Mouse (Mus musculus): ENCODE results near the gene Rnf152. TPM values are rescaled to one million over a fixed set of nuclear protein-coding genes. Genes with fewer than 3 reads are reported as not detected.

The Rnf152 gene
- polyA plus RNA-seq (2014; fragmentation: Nextera tagmentation; extraction: Ambion mirVana): 0.20 and 0.27 TPM in 2 replicates

GRCm38 (mm10) chr1:105356291-105357011, at the start of gene Rnf152:
TSS of gene Rnf152 (minus strand) at chr1:105356710.
- H3K9me3 ChIP-seq (replicated peaks; ENCODE audit: control insufficient read depth, low read length): no peaks in the 10 kb centered on the region
- H3K27ac ChIP-seq (ENCODE audit: low read depth, low read length): no peak within 1 kb of the TSS
- H3K4me1 ChIP-seq (ENCODE audit: control insufficient read depth, insufficient read depth, low read length): 0 out of 2 replicates have a peak, but pooled peaks cover 2% of the 10 kb centered on the region
- H3K27me3 ChIP-seq (ENCODE audit: control insufficient read depth, insufficient read depth, low read length): peaks cover 6% of the 10 kb centered on the region
- peak within 1 kb of the TSS; percentile 69 for H3K9ac ChIP-seq (ENCODE audit: low read depth, low read length)
- no peaks in the 10 kb centered on the region for H3K36me3 ChIP-seq (ENCODE audit: control insufficient read depth, insufficient read depth, low read length)
- peak within 1 kb of the TSS; percentile 69 for H3K4me3 ChIP-seq (ENCODE audit: low read depth, low read length)
- ATAC-seq (replicated peaks; ENCODE audit: insufficient number of reproducible peaks, low FRiP score, low TSS enrichment): peak; percentile 58; the same call in 1 of the 2 replicates
- WGBS (ENCODE audit: insufficient replicate concordance): under 1% methylated on average over 52 of the region's 58 CpGs
- peak within 1 kb of the TSS; percentile 95 for H3K4me2 ChIP-seq

GRCm38 (mm10) chr1:105402853-105403252, 46.3 kb upstream of the Rnf152 start:
- no peak overlapping the region for H3K4me3 ChIP-seq (ENCODE audit: low read depth, low read length)
- H3K4me1 ChIP-seq (ENCODE audit: control insufficient read depth, insufficient read depth, low read length): 0 out of 2 replicates have a peak, but pooled peaks cover 2% of the 10 kb centered on the region
- H3K27me3 ChIP-seq (ENCODE audit: control insufficient read depth, insufficient read depth, low read length): no peaks in the 10 kb centered on the region
- H3K9me3 ChIP-seq (replicated peaks; ENCODE audit: control insufficient read depth, low read length): no peaks in the 10 kb centered on the region
- no peak overlapping the region for H3K4me2 ChIP-seq
- H3K27ac ChIP-seq (ENCODE audit: low read depth, low read length): no peak overlapping the region
- no peak for ATAC-seq (replicated peaks; ENCODE audit: insufficient number of reproducible peaks, low FRiP score, low TSS enrichment)
- no peaks in the 10 kb centered on the region for H3K36me3 ChIP-seq (ENCODE audit: control insufficient read depth, insufficient read depth, low read length)
- H3K9ac ChIP-seq (ENCODE audit: low read depth, low read length): no peak overlapping the region
- WGBS (ENCODE audit: insufficient replicate concordance): 50% methylated on average over 1 of the region's 1 CpGs

GRCm38 (mm10) chr1:105384141-105384937, 27.8 kb upstream of the Rnf152 start:
- Histone ChIP-seq H3K9ac (ENCODE audit: low read depth, low read length) (no peak overlapping the region), H3K27ac (ENCODE audit: low read depth, low read length) (no peak overlapping the region), H3K4me3 (ENCODE audit: low read depth, low read length) (no peak overlapping the region), H3K4me2 (no peak overlapping the region), H3K27me3 (ENCODE audit: control insufficient read depth, insufficient read depth, low read length) (no peaks in the 10 kb centered on the region), H3K36me3 (ENCODE audit: control insufficient read depth, insufficient read depth, low read length) (no peaks in the 10 kb centered on the region), H3K9me3 (replicated peaks; ENCODE audit: control insufficient read depth, low read length) (no peaks in the 10 kb centered on the region), H3K4me1 (ENCODE audit: control insufficient read depth, insufficient read depth, low read length) (no peaks in the 10 kb centered on the region)
- 63% methylated on average over 4 of the region's 4 CpGs for WGBS (ENCODE audit: insufficient replicate concordance)
- no peak for ATAC-seq (replicated peaks; ENCODE audit: insufficient number of reproducible peaks, low FRiP score, low TSS enrichment)

- no peaks in the 10 kb centered on the region for H3K27me3 ChIP-seq (ENCODE audit: control insufficient read depth, insufficient read depth, low read length)
- H3K4me2 ChIP-seq: no peak overlapping the region
- no peaks in the 10 kb centered on the region for H3K9me3 ChIP-seq (replicated peaks; ENCODE audit: control insufficient read depth, low read length)
- ATAC-seq (replicated peaks; ENCODE audit: insufficient number of reproducible peaks, low FRiP score, low TSS enrichment): no peak
- H3K4me1 ChIP-seq (ENCODE audit: control insufficient read depth, insufficient read depth, low read length): no peaks in the 10 kb centered on the region
- no peaks in the 10 kb centered on the region for H3K36me3 ChIP-seq (ENCODE audit: control insufficient read depth, insufficient read depth, low read length)
- no peak overlapping the region for H3K9ac ChIP-seq (ENCODE audit: low read depth, low read length)
- H3K27ac ChIP-seq (ENCODE audit: low read depth, low read length): no peak overlapping the region
- no peak overlapping the region for H3K4me3 ChIP-seq (ENCODE audit: low read depth, low read length)
Observed at GRCm38 (mm10) chr1:105377546-105377945, 21.0 kb upstream of the Rnf152 start.

- no peak overlapping the region for H3K27ac ChIP-seq (ENCODE audit: low read depth, low read length)
- 86% methylated on average over 4 of the region's 4 CpGs for WGBS (ENCODE audit: insufficient replicate concordance)
- H3K36me3 ChIP-seq (ENCODE audit: control insufficient read depth, insufficient read depth, low read length): no peaks in the 10 kb centered on the region
- H3K27me3 ChIP-seq (ENCODE audit: control insufficient read depth, insufficient read depth, low read length): no peaks in the 10 kb centered on the region
- H3K9me3 ChIP-seq (replicated peaks; ENCODE audit: control insufficient read depth, low read length): no peaks in the 10 kb centered on the region
- no peaks in the 10 kb centered on the region for H3K4me1 ChIP-seq (ENCODE audit: control insufficient read depth, insufficient read depth, low read length)
- no peak overlapping the region for H3K9ac ChIP-seq (ENCODE audit: low read depth, low read length)
- H3K4me2 ChIP-seq: no peak overlapping the region
- ATAC-seq (replicated peaks; ENCODE audit: insufficient number of reproducible peaks, low FRiP score, low TSS enrichment): no peak
- H3K4me3 ChIP-seq (ENCODE audit: low read depth, low read length): no peak overlapping the region
Observed at GRCm38 (mm10) chr1:105374618-105375017, 18.1 kb upstream of the Rnf152 start.

- no peak for ATAC-seq (replicated peaks; ENCODE audit: insufficient number of reproducible peaks, low FRiP score, low TSS enrichment)
- H3K9ac ChIP-seq (ENCODE audit: low read depth, low read length): no peak overlapping the region
- no peak overlapping the region for H3K4me3 ChIP-seq (ENCODE audit: low read depth, low read length)
- H3K27me3 ChIP-seq (ENCODE audit: control insufficient read depth, insufficient read depth, low read length): no peaks in the 10 kb centered on the region; the same call in 1 of the 2 replicates
- no peak overlapping the region for H3K27ac ChIP-seq (ENCODE audit: low read depth, low read length)
- H3K9me3 ChIP-seq (replicated peaks; ENCODE audit: control insufficient read depth, low read length): no peaks in the 10 kb centered on the region
- H3K4me2 ChIP-seq: no peak overlapping the region
- H3K36me3 ChIP-seq (ENCODE audit: control insufficient read depth, insufficient read depth, low read length): no peaks in the 10 kb centered on the region
- no peaks in the 10 kb centered on the region for H3K4me1 ChIP-seq (ENCODE audit: control insufficient read depth, insufficient read depth, low read length)
Observed at GRCm38 (mm10) chr1:105362701-105363100, 6.2 kb upstream of the Rnf152 start.

GRCm38 (mm10) chr1:105358896-105359295, 2.4 kb upstream of the Rnf152 start:
- H3K27ac ChIP-seq (ENCODE audit: low read depth, low read length): no peak overlapping the region
- H3K27me3 ChIP-seq (ENCODE audit: control insufficient read depth, insufficient read depth, low read length): peaks cover 6% of the 10 kb centered on the region
- H3K4me1 ChIP-seq (ENCODE audit: control insufficient read depth, insufficient read depth, low read length): 0 out of 2 replicates have a peak, but pooled peaks cover 2% of the 10 kb centered on the region
- 75% methylated on average over 4 of the region's 4 CpGs for WGBS (ENCODE audit: insufficient replicate concordance)
- H3K9me3 ChIP-seq (replicated peaks; ENCODE audit: control insufficient read depth, low read length): no peaks in the 10 kb centered on the region
- H3K4me2 ChIP-seq: no peak overlapping the region
- no peak for ATAC-seq (replicated peaks; ENCODE audit: insufficient number of reproducible peaks, low FRiP score, low TSS enrichment)
- H3K4me3 ChIP-seq (ENCODE audit: low read depth, low read length): no peak overlapping the region
- no peak overlapping the region for H3K9ac ChIP-seq (ENCODE audit: low read depth, low read length)
- no peaks in the 10 kb centered on the region for H3K36me3 ChIP-seq (ENCODE audit: control insufficient read depth, insufficient read depth, low read length)

GRCm38 (mm10) chr1:105355910-105356290, 610 bp downstream of the Rnf152 start:
- under 1% methylated on average over 23 of the region's 23 CpGs for WGBS (ENCODE audit: insufficient replicate concordance)
- peak overlapping the region; percentile 95 for H3K4me2 ChIP-seq
- peak overlapping the region; percentile 69 for H3K9ac ChIP-seq (ENCODE audit: low read depth, low read length)
- no peaks in the 10 kb centered on the region for H3K9me3 ChIP-seq (replicated peaks; ENCODE audit: control insufficient read depth, low read length)
- ATAC-seq (replicated peaks; ENCODE audit: insufficient number of reproducible peaks, low FRiP score, low TSS enrichment): no peak; the same call in 1 of the 2 replicates
- H3K27ac ChIP-seq (ENCODE audit: low read depth, low read length): no peak overlapping the region
- peak overlapping the region; percentile 69 for H3K4me3 ChIP-seq (ENCODE audit: low read depth, low read length)
- 0 out of 2 replicates have a peak, but pooled peaks cover 2% of the 10 kb centered on the region for H3K4me1 ChIP-seq (ENCODE audit: control insufficient read depth, insufficient read depth, low read length)
- H3K36me3 ChIP-seq (ENCODE audit: control insufficient read depth, insufficient read depth, low read length): no peaks in the 10 kb centered on the region
- H3K27me3 ChIP-seq (ENCODE audit: control insufficient read depth, insufficient read depth, low read length): peaks cover 6% of the 10 kb centered on the region
